Mouse (Mus musculus) liver, embryonic 16.5 days (tissue): Measurements from ENCODE around the gene H3f3b. TPM values are rescaled to one million over a fixed set of nuclear protein-coding genes. Genes with fewer than 3 reads are reported as not detected.
A peak's percentile ranks its signal among the peaks of the same experiment; 100 is the strongest.
"Not testable (repeated sequence)": the region's sequence is repeated elsewhere in the genome, so short reads cannot be mapped to it uniquely, and the experiment has no call there.

Source experiments
- ATAC-seq: fragments of 200-750 bp; cut with Nextera tagmentation; 2 replicates; pipeline ENCODE4 v1.8.0; 2017; ENCODE audit warnings: low read depth, mild to moderate bottlenecking, moderate number of reproducible peaks, moderate library complexity
- H3K27ac ChIP-seq: fragments of 300-500 bp; sonication (generic); 2 replicates; pipeline ENCODE4 v1.5.1; 2014; ENCODE audit warnings: mild to moderate bottlenecking, low read length
- H3K27me3 ChIP-seq: fragments of 300-500 bp; sonication (generic); 2 replicates; pipeline ENCODE4 v1.6.1; 2014; ENCODE audit warnings: low read depth, low read length, mixed read lengths; ENCODE audit not compliant: control insufficient read depth, insufficient read depth
- H3K36me3 ChIP-seq: fragments of 300-500 bp; sonication (generic); 2 replicates; pipeline ENCODE4 v1.6.1; 2014; ENCODE audit warnings: mild to moderate bottlenecking; ENCODE audit not compliant: control insufficient read depth, insufficient read depth
- H3K4me1 ChIP-seq: fragments of 300-500 bp; sonication (generic); 2 replicates; pipeline ENCODE4 v1.6.1; 2014; ENCODE audit warnings: low read depth, low read length, mixed read lengths; ENCODE audit not compliant: control insufficient read depth
- H3K4me2 ChIP-seq: fragments of 300-500 bp; sonication (generic); 2 replicates; pipeline ENCODE4 v1.6.1; 2014; ENCODE audit warnings: low read depth, low read length, mixed read lengths
- H3K4me3 ChIP-seq: fragments of 300-500 bp; sonication (generic); 2 replicates; pipeline ENCODE4 v1.5.1; 2014; ENCODE audit warnings: low read depth, mild to moderate bottlenecking, low read length
- H3K9ac ChIP-seq: fragments of 300-500 bp; sonication (generic); 2 replicates; pipeline ENCODE4 v1.6.1; 2014; ENCODE audit warnings: low read depth, low read length
- H3K9me3 ChIP-seq: fragments of 300-500 bp; sonication (generic); replicated peaks from 2 replicates; pipeline ENCODE4 v1.6.1; 2016; ENCODE audit warnings: low read length; ENCODE audit not compliant: control insufficient read depth
- WGBS: fragments of 180-500 bp; shearing (Covaris S2); extraction: QIAGEN DNeasy Blood & Tissue Kit; methylation state at CpG from one replicate; pipeline ENCODE4 v1.1.7; 2014; ENCODE audit not compliant: insufficient replicate concordance; 5-methylcytosine and 5-hydroxymethylcytosine counted together
- polyA plus RNA-seq: library from polyadenylated mRNA; unstranded; fragments of >200 nt; fragmentation: Nextera tagmentation; extraction: Ambion mirVana; gene quantifications from 2 replicates; pipeline ENCODE4 v1.2.1, GENCODE M21; 2015

H3f3b gene
- polyA plus RNA-seq, 1 experiment from 2014 or later = 527 TPM

- Histone ChIP-seq H3K4me1 (peaks cover 26% of the 10 kb centered on the region), H3K4me3 (no peak overlapping the region), H3K27ac (peak overlapping the region; percentile 46; the same call in 1 of the 2 replicates), H3K27me3 (no peaks in the 10 kb centered on the region), H3K9ac (no peak overlapping the region), H3K36me3 (peaks cover 13% of the 10 kb centered on the region), H3K9me3 (no peaks in the 10 kb centered on the region), H3K4me2 (no peak overlapping the region)
- no peak for ATAC-seq
- 91% methylated on average over 3 of the region's 3 CpGs for WGBS
These were observed 2.5 kb downstream of the H3f3b start for GRCm38 (mm10) chr11:116025056-116025845.

DNA sequence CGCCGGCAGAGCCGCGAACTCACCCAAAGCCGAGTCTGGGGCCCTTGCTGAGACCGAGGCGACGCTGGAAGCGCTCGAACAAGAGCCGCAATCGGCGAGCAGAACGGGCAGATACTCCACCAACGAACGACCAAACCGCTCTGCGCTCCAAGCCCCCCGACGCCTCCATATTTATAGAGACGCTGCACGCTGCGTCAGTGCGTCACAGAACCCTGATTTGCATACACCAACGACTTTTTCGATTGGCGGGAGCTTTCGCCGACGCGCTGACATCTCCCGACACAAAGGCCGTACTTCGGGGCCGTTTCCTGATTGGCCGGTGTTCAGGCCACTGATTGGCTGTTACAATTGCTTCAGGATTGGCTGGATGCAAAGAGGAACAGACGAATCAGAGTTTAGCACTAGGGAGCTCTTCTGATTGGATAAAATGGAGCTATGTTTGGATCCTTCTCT lies 3.4 kb downstream of the H3f3b start:
- peak; percentile 95 for ATAC-seq
- H3K9ac ChIP-seq = peak overlapping the region; percentile 99
- no peaks in the 10 kb centered on the region for H3K27me3 ChIP-seq
- peaks cover 22% of the 10 kb centered on the region for H3K4me1 ChIP-seq
- WGBS = under 1% methylated on average over 37 of the region's 37 CpGs
- H3K4me2 ChIP-seq = no peak overlapping the region; the same call in none of the 2 replicates
- H3K36me3 ChIP-seq = peaks cover 13% of the 10 kb centered on the region
- peak overlapping the region; percentile 91 for H3K4me3 ChIP-seq
- no peaks in the 10 kb centered on the region for H3K9me3 ChIP-seq
- H3K27ac ChIP-seq = peak overlapping the region; percentile 98

DNA sequence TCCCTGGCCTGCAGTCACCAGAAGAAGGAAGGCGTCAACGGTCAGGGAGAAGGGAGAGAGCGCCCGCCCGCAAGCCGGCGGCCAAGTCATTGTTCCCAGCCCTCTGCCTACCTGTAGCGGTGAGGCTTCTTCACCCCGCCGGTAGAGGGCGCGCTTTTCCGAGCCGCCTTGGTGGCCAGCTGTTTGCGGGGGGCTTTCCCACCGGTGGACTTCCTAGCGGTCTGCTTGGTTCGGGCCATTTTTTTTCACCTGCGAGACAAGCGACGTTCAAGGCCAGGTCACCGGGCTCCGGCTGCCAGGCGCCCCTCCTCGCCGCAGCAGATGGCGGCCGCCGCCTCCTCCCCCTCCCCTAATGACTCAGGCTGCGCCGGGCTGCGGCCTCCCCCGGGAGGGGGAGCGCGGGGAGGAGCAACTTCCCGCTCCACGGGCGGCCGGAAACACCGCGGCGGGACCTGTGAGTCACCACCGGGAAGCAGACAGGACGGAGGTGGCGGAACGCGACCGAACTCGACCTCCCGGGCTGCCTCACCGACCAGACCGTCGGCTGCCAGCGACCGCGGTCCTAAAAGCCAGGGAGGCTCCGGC lies 3.9 kb downstream of the H3f3b start:
- H3K27ac ChIP-seq = peak overlapping the region; percentile 98
- WGBS = under 1% methylated on average over 53 of the region's 57 CpGs
- peak overlapping the region; percentile 91 for H3K4me3 ChIP-seq
- H3K9me3 ChIP-seq = no peaks in the 10 kb centered on the region
- H3K36me3 ChIP-seq = peaks cover 13% of the 10 kb centered on the region
- peak overlapping the region; percentile 48 for H3K4me2 ChIP-seq
- ATAC-seq = peak; percentile 52
- peaks cover 17% of the 10 kb centered on the region for H3K4me1 ChIP-seq
- H3K27me3 ChIP-seq = no peaks in the 10 kb centered on the region
- peak overlapping the region; percentile 99 for H3K9ac ChIP-seq

- H3K9me3 ChIP-seq, H3K27me3 ChIP-seq, ATAC-seq: not testable (repeated sequence)
- Histone ChIP-seq H3K27ac (peak overlapping the region; percentile 98), H3K4me2 (peak overlapping the region; percentile 48), H3K4me3 (peak overlapping the region; percentile 91), H3K36me3 (peaks cover 13% of the 10 kb centered on the region), H3K9ac (peak overlapping the region; percentile 99), H3K4me1 (peaks cover 15% of the 10 kb centered on the region)
- 2% methylated on average over 18 of the region's 18 CpGs for WGBS
These were observed 4.5 kb downstream of the H3f3b start for GRCm38 (mm10) chr11:116023074-116023770.

- Histone ChIP-seq H3K9me3 (no peaks in the 10 kb centered on the region), H3K27me3 (no peaks in the 10 kb centered on the region), H3K4me1 (peaks cover 13% of the 10 kb centered on the region), H3K9ac (peak overlapping the region; percentile 54), H3K36me3 (peaks cover 13% of the 10 kb centered on the region), H3K4me2 (peak overlapping the region; percentile 66), H3K27ac (no peak overlapping the region), H3K4me3 (peak overlapping the region; percentile 57)
- ATAC-seq = no peak
- WGBS = 76% methylated on average over 4 of the region's 4 CpGs
These were observed 5.4 kb downstream of the H3f3b start for GRCm38 (mm10) chr11:116022256-116022780.

- Histone ChIP-seq H3K4me1 (peaks cover 13% of the 10 kb centered on the region), H3K9me3 (no peaks in the 10 kb centered on the region), H3K36me3 (peaks cover 13% of the 10 kb centered on the region), H3K9ac (no peak overlapping the region), H3K27ac (peak overlapping the region; percentile 12; the same call in 1 of the 2 replicates), H3K27me3 (no peaks in the 10 kb centered on the region), H3K4me2 (no peak overlapping the region), H3K4me3 (peak overlapping the region; percentile 19; the same call in 1 of the 2 replicates)
- no peak for ATAC-seq
- 59% methylated on average over 6 of the region's 6 CpGs for WGBS
These were observed 6.2 kb downstream of the H3f3b start for GRCm38 (mm10) chr11:116021328-116022220.

- H3K9me3 ChIP-seq = no peaks in the 10 kb centered on the region
- peaks cover 13% of the 10 kb centered on the region for H3K4me1 ChIP-seq
- H3K27ac ChIP-seq = no peak overlapping the region
- H3K4me3 ChIP-seq = no peak overlapping the region
- WGBS = 10% methylated on average over 1 of the region's 1 CpGs
- H3K27me3 ChIP-seq = no peaks in the 10 kb centered on the region
- H3K4me2 ChIP-seq = no peak overlapping the region
- H3K36me3 ChIP-seq = peaks cover 13% of the 10 kb centered on the region
- ATAC-seq = no peak
- H3K9ac ChIP-seq = no peak overlapping the region
These were observed 7.2 kb downstream of the H3f3b start for GRCm38 (mm10) chr11:116020519-116020922.

- H3K9me3 ChIP-seq = no peaks in the 10 kb centered on the region
- no peak overlapping the region for H3K4me2 ChIP-seq
- peaks cover 11% of the 10 kb centered on the region for H3K4me1 ChIP-seq
- no peaks in the 10 kb centered on the region for H3K27me3 ChIP-seq
- no peak overlapping the region for H3K9ac ChIP-seq
- H3K4me3 ChIP-seq = no peak overlapping the region
- ATAC-seq = no peak
- 72% methylated on average over 2 of the region's 2 CpGs for WGBS
- H3K36me3 ChIP-seq = peaks cover 13% of the 10 kb centered on the region
- H3K27ac ChIP-seq = no peak overlapping the region
These were observed 7.8 kb downstream of the H3f3b start for GRCm38 (mm10) chr11:116019976-116020411.
